Mouse (Mus musculus) lung, embryonic 14.5 days (tissue): ENCODE measurements around the gene Slc25a39. TPM values are rescaled to one million over a fixed set of nuclear protein-coding genes. Genes with fewer than 3 reads are reported as not detected.

ENCODE experiments used
- ATAC-seq: fragments of 200-750 bp; cut with Nextera tagmentation; 2 replicates; pipeline ENCODE4 v1.8.0; 2017; ENCODE audit warnings: mild to moderate bottlenecking, moderate TSS enrichment, moderate library complexity; ENCODE audit not compliant: insufficient read depth
- DNase-seq: peaks from one replicate; pipeline ENCODE4 v3.0.0-alpha.2; 2015
- H3K27ac ChIP-seq: fragments of 300-500 bp; sonication (generic); 2 replicates; pipeline ENCODE4 v1.5.1; 2014; ENCODE audit warnings: low read depth, mild to moderate bottlenecking, moderate library complexity
- H3K27me3 ChIP-seq: fragments of 300-500 bp; sonication (generic); 2 replicates; pipeline ENCODE4 v1.6.1; 2014; ENCODE audit warnings: low read length, control low read depth; ENCODE audit not compliant: insufficient read depth
- H3K36me3 ChIP-seq: fragments of 300-500 bp; sonication (generic); 2 replicates; pipeline ENCODE4 v1.6.1; 2014; ENCODE audit warnings: control low read depth; ENCODE audit not compliant: insufficient read depth
- H3K4me1 ChIP-seq: fragments of 300-500 bp; sonication (generic); 2 replicates; pipeline ENCODE4 v1.6.1; 2014; ENCODE audit warnings: antibody characterized with exemption, control low read depth; ENCODE audit not compliant: insufficient read depth
- H3K4me2 ChIP-seq: fragments of 300-500 bp; sonication (generic); 2 replicates; pipeline ENCODE4 v1.6.1; 2014; ENCODE audit warnings: mild to moderate bottlenecking
- H3K4me3 ChIP-seq: fragments of 300-500 bp; sonication (generic); 2 replicates; pipeline ENCODE4 v1.5.1; 2014; ENCODE audit warnings: low read depth, low read length
- H3K9ac ChIP-seq: fragments of 300-500 bp; sonication (generic); 2 replicates; pipeline ENCODE4 v1.6.1; 2014
- H3K9me3 ChIP-seq: fragments of 300-500 bp; sonication (generic); 2 replicates; pipeline ENCODE4 v1.6.1; 2016; ENCODE audit warnings: low read depth, low read length, control low read depth
- CTCF ChIP-seq: IDR thresholded peaks from 2 replicates; pipeline ENCODE4 v1.5.1; 2016; ENCODE audit warnings: antibody characterized with exemption, low read depth
- WGBS: fragments of 180-500 bp; shearing (Covaris S2); extraction: QIAGEN DNeasy Blood & Tissue Kit; methylation state at CpG from one replicate; pipeline ENCODE4 v1.1.7; 2014; 5-methylcytosine and 5-hydroxymethylcytosine counted together
- polyA plus RNA-seq: library from polyadenylated mRNA; unstranded; fragments of >200 nt; fragmentation: Nextera tagmentation; extraction: Ambion mirVana; gene quantifications from 2 replicates; pipeline ENCODE4 v1.2.1, GENCODE M21; 2014

Gene Slc25a39
- polyA plus RNA-seq, 1 experiment from 2014 or later = 244 TPM

DNA sequence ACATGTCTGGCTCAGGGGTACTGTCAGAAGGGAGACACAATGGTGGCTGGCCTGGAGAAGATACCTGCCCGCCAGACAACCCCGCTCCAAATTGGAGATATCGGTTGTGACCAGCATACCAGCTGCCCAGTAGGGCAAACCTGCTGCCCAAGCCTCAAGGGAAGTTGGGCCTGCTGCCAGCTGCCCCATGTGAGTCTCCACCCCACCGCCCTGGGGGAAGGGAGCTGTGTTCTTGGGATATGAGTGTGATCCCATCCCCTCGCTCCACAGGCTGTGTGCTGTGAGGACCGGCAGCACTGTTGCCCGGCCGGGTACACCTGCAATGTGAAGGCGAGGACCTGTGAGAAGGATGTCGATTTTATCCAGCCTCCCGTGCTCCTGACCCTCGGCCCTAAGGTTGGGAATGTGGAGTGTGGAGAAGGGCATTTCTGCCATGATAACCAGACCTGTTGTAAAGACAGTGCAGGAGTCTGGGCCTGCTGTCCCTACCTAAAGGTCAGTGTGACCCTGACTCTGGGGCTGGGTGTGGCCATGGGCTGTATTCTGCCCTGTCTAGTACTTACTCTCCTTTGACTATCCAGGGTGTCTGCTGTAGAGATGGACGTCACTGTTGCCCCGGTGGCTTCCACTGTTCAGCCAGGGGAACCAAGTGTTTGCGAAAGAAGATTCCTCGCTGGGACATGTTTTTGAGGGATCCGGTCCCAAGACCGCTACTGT is 28.2 kb upstream of the Slc25a39 start:
- Histone ChIP-seq H3K4me1 (peaks cover 6% of the 10 kb centered on the region; the same call in 1 of the 2 replicates), H3K36me3 (peaks cover 67% of the 10 kb centered on the region)
- ATAC-seq = no peak

DNA sequence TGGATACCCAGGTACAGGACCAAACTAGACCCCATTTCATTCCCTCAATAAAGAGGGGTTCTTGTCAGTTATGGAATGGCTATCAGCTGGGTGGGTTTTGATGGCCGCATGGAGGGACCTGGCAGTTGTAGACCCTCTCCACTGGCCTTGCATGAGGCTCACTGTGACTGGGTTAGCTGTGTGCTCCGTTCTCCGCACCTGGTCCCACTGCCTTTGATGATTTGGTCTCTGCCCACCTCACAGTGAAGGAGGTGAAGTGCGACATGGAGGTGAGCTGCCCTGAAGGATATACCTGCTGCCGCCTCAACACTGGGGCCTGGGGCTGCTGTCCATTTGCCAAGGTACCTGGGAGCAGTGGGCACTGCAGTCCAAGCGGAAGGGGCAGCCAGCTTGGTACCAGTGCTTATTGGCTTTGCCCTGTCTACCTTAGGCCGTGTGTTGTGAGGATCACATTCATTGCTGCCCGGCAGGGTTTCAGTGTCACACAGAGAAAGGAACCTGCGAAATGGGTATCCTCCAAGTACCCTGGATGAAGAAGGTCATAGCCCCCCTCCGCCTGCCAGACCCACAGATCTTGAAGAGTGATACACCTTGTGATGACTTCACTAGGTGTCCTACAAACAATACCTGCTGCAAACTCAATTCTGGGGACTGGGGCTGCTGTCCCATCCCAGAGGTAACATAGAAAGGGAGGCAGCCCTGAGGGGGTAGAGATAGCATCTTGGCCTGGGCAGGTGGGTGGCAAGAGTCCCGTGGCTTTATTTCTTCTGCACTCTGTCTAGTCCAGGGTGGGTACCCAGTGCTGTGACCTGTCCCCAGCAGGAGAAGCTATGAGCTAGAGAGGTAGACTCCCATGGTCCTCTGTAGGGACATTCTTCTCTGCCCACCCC is 27.3 kb upstream of the Slc25a39 start:
- no peak overlapping the region for H3K9ac ChIP-seq

More for the DNA sequence above, 28.2 kb upstream of the Slc25a39 start:
- no peak overlapping the region for H3K27ac ChIP-seq
- no peak overlapping the region for H3K9ac ChIP-seq
- H3K4me2 ChIP-seq = no peak overlapping the region
- DNase-seq = no peak
- no peaks in the 10 kb centered on the region for H3K27me3 ChIP-seq
- 87% methylated on average over 18 of the region's 18 CpGs for WGBS
- TF ChIP-seq CTCF = no peak
- no peak overlapping the region for H3K4me3 ChIP-seq
- no peaks in the 10 kb centered on the region for H3K9me3 ChIP-seq

DNA sequence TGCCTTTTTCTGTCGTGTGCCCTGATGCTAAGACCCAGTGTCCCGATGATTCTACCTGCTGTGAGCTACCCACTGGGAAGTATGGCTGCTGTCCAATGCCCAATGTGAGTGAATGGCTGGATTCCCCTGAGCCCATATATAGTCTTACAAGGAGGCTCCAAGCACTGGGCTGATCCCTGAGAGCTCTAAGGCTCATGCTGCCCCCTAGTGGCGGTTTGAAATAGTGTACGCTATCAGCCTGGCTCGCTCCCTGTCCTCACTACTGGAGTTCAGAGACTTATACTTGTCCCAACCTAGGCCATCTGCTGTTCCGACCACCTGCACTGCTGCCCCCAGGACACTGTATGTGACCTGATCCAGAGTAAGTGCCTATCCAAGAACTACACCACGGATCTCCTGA is 26.7 kb upstream of the Slc25a39 start:
- ATAC-seq = peak; percentile 25
- Histone ChIP-seq H3K4me3 (no peak overlapping the region), H3K27me3 (no peaks in the 10 kb centered on the region), H3K4me2 (no peak overlapping the region), H3K27ac (no peak overlapping the region), H3K4me1 (peaks cover 6% of the 10 kb centered on the region; the same call in 1 of the 2 replicates), H3K9me3 (no peaks in the 10 kb centered on the region), H3K36me3 (peaks cover 52% of the 10 kb centered on the region), H3K9ac (no peak overlapping the region)
- peak; percentile 97 for TF ChIP-seq CTCF
- DNase-seq = peak; percentile 97
- 12% methylated on average over 7 of the region's 7 CpGs for whole genome bisulfite sequencing

More for the DNA sequence above, 27.3 kb upstream of the Slc25a39 start:
- ATAC-seq = no peak
- Histone ChIP-seq H3K4me1 (peaks cover 6% of the 10 kb centered on the region; the same call in 1 of the 2 replicates), H3K4me3 (no peak overlapping the region), H3K36me3 (peaks cover 59% of the 10 kb centered on the region), H3K27ac (no peak overlapping the region), H3K9me3 (no peaks in the 10 kb centered on the region), H3K27me3 (no peaks in the 10 kb centered on the region), H3K4me2 (no peak overlapping the region)
- no peak for TF ChIP-seq CTCF
- WGBS = 86% methylated on average over 11 of the region's 11 CpGs
- DNase-seq = no peak

DNA sequence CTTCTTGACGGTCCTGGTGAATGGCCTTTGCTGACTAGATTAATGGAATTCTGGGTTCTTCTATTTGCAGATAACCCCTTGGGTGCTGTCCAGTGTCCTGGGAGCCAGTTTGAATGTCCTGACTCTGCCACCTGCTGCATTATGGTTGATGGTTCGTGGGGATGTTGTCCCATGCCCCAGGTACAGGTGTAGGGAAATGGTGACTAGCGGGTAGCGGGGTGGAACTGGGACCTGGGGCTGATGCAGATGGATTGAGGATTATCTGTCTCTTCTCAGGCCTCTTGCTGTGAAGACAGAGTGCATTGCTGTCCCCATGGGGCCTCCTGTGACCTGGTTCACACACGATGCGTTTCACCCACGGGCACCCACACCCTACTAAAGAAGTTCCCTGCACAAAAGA is 26.1 kb upstream of the Slc25a39 start:
- ATAC-seq (no peak), DNase-seq (no peak)
- no peaks in the 10 kb centered on the region for H3K27me3 ChIP-seq
- H3K4me3 ChIP-seq = no peak overlapping the region
- no peak overlapping the region for H3K9ac ChIP-seq
- H3K27ac ChIP-seq = no peak overlapping the region
- H3K36me3 ChIP-seq = peaks cover 47% of the 10 kb centered on the region
- no peak for TF ChIP-seq CTCF
- H3K4me2 ChIP-seq = no peak overlapping the region
- H3K9me3 ChIP-seq = no peaks in the 10 kb centered on the region
- H3K4me1 ChIP-seq = peaks cover 6% of the 10 kb centered on the region; the same call in 1 of the 2 replicates
- whole genome bisulfite sequencing = 93% methylated on average over 7 of the region's 7 CpGs

DNA sequence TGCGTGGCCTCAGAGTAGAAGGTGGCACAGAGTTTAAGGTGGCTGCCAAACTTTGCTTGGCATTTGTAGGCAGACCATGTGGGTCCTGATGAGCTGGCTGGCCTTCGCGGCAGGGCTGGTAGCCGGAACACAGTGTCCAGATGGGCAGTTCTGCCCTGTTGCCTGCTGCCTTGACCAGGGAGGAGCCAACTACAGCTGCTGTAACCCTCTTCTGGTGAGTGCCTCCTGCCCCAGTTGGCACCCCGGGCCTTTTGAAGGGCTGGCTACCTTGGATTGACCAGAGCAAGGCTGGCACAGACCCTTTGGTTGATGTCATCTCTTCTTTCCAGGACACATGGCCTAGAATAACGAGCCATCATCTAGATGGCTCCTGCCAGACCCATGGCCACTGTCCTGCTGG is 25.1 kb upstream of the Slc25a39 start:
- Histone ChIP-seq H3K4me1 (peaks cover 3% of the 10 kb centered on the region; the same call in 1 of the 2 replicates), H3K9ac (no peak overlapping the region), H3K4me2 (no peak overlapping the region), H3K27ac (no peak overlapping the region), H3K9me3 (no peaks in the 10 kb centered on the region), H3K36me3 (peaks cover 38% of the 10 kb centered on the region), H3K27me3 (no peaks in the 10 kb centered on the region), H3K4me3 (no peak overlapping the region)
- ATAC-seq (no peak), DNase-seq (no peak)
- TF ChIP-seq CTCF = no peak
- 88% methylated on average over 6 of the region's 6 CpGs for WGBS

DNA sequence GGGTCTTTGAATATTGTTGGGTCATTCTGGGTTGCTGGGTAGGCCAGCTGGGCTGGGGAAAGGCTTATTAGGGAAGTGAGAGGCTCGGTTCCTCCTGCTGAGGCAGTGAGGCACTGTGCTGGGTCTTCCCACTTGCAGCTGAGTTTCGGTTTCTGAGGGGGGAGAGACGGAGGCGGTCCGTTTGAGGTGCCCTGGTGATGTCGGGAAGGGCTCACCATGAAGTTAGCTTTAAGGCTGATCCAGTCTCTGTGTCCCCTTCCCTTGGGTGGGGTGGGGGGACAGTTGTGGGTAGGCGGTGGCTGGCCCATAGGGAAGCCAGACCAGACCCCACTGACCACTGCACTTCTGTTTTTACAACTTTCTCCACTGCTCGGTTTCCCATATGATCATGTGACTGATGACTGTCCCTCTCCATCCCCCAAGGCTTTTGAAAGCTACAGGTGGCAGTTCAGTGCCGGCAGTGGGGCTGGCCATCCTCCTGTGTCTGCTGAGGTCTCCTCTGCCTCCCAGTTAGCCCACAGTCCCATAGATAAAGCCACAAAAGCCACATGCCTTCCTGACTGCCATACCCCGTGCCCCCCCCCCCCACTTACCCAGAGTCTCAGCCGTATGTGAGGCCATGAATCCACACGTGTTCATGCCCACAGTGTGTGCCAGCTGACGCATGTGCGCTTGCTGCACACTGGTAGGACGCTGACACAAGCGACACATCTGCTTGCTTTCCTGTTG is 24.5 kb upstream of the Slc25a39 start:
- no peak for DNase-seq
- Histone ChIP-seq H3K4me2 (0 out of 2 replicates have a peak overlapping the region, but pooled peaks have one; percentile 8), H3K9ac (no peak overlapping the region), H3K4me1 (0 out of 2 replicates have a peak, but pooled peaks cover 2% of the 10 kb centered on the region), H3K9me3 (no peaks in the 10 kb centered on the region), H3K27me3 (no peaks in the 10 kb centered on the region), H3K4me3 (no peak overlapping the region), H3K27ac (no peak overlapping the region), H3K36me3 (peaks cover 33% of the 10 kb centered on the region)
- no peak for ATAC-seq
- no peak for TF ChIP-seq CTCF
- 60% methylated on average over 16 of the region's 16 CpGs for WGBS
